Mouse (Mus musculus) CH12.LX (cell line): ENCODE measurements around the gene Slc26a1. TPM values are rescaled to one million over a fixed set of nuclear protein-coding genes. Genes with fewer than 3 reads are reported as not detected.

Source experiments
- DNase-seq: peaks from one replicate; pipeline ENCODE4 v3.0.0-alpha.2; 2013; ENCODE audit errors: extremely low read depth
- H3K27ac ChIP-seq: 2 replicates; pipeline ENCODE4 v1.5.1; 2012; ENCODE audit warnings: low read depth, mild to moderate bottlenecking, control low read depth, moderate library complexity; ENCODE audit not compliant: insufficient read depth
- H3K27me3 ChIP-seq: replicated peaks from 2 replicates; pipeline ENCODE3; 2012; ENCODE audit warnings: inconsistent platforms
- H3K36me3 ChIP-seq, 2 experiments: replicated peaks in 1 of 2; 2 replicates each; pipeline versions ENCODE3 to v1.6.1; 2012; ENCODE audit warnings: inconsistent platforms in 1 of 2, low read length in 1 of 2, mild to moderate bottlenecking in 1 of 2, mixed read lengths in 1 of 2, moderate library complexity in 1 of 2; ENCODE audit not compliant: control insufficient read depth in 1 of 2, insufficient read depth in 1 of 2
- H3K4me1 ChIP-seq, 2 experiments: 2 replicates each; pipeline ENCODE4 v1.6.1; 2012; ENCODE audit warnings: inconsistent platforms in 1 of 2, moderate library complexity in 1 of 2; ENCODE audit not compliant: insufficient read depth in 2 of 2, control insufficient read depth in 1 of 2
- H3K4me2 ChIP-seq: 2 replicates; pipeline ENCODE4 v1.6.1; 2012; ENCODE audit warnings: low read depth, mild to moderate bottlenecking, control low read depth; ENCODE audit not compliant: poor library complexity, insufficient read depth, severe bottlenecking
- H3K4me3 ChIP-seq, 3 experiments: fragments of 150-350 bp in 1 of 3; sonication (generic) in 1 of 3; replicated peaks in 1 of 3; 2 replicates each; pipeline versions ENCODE3 to v1.5.1; 2011 to 2012; ENCODE audit warnings: low read depth in 2 of 3, low read length in 2 of 3, mild to moderate bottlenecking in 2 of 3, moderate library complexity in 2 of 3, control low read depth in 1 of 3, improper control_type of control experiment in 1 of 3, inconsistent platforms in 1 of 3, mixed read lengths in 1 of 3; ENCODE audit not compliant: poor library complexity in 1 of 3
- H3K79me2 ChIP-seq: replicated peaks from 2 replicates; pipeline ENCODE4 v1.6.1; 2012; ENCODE audit warnings: mild to moderate bottlenecking, moderate library complexity; ENCODE audit not compliant: control insufficient read depth, poor library complexity, insufficient read depth, severe bottlenecking; ENCODE audit errors: extremely low read depth
- H3K9ac ChIP-seq: 2 replicates; pipeline ENCODE4 v1.6.1; 2012; ENCODE audit warnings: low read depth, mild to moderate bottlenecking, control low read depth, moderate library complexity; ENCODE audit not compliant: insufficient read depth
- H3K9me3 ChIP-seq: replicated peaks from 2 replicates; pipeline ENCODE3; 2012; ENCODE audit warnings: low read length, inconsistent platforms, mixed read lengths
- BHLHE40 ChIP-seq: IDR thresholded peaks from 2 replicates; pipeline ENCODE4 v1.6.1; 2011; ENCODE audit warnings: mild to moderate bottlenecking, low read depth, low read length, improper control_type of control experiment
- CHD1 ChIP-seq: IDR thresholded peaks from 2 replicates; pipeline ENCODE4 v1.6.1; 2012; ENCODE audit warnings: low read depth, low read length, improper control_type of control experiment, inconsistent platforms
- CHD2 ChIP-seq: IDR thresholded peaks from 2 replicates; pipeline ENCODE4 v1.6.1; 2011; ENCODE audit warnings: low read length, improper control_type of control experiment
- CTCF ChIP-seq, 2 experiments: IDR thresholded peaks in 1 of 2; conservative IDR thresholded peaks in 1 of 2; 2 replicates each; pipeline ENCODE4 v1.5.1; 2011 to 2012; ENCODE audit warnings: low read depth in 2 of 2, low read length in 2 of 2, improper control_type of control experiment in 1 of 2, inconsistent platforms in 1 of 2, mild to moderate bottlenecking in 1 of 2, moderate library complexity in 1 of 2
- E2F4 ChIP-seq: IDR thresholded peaks from 2 replicates; pipeline ENCODE4 v1.6.1; 2011; ENCODE audit warnings: low read depth, low read length, improper control_type of control experiment; ENCODE audit not compliant: insufficient replicate concordance
- EP300 ChIP-seq: IDR thresholded peaks from 2 replicates; pipeline ENCODE4 v1.6.1; 2011; ENCODE audit warnings: low read length, improper control_type of control experiment
- JUND ChIP-seq: conservative IDR thresholded peaks from 2 replicates; pipeline ENCODE4 v1.6.1; 2011; ENCODE audit warnings: low read depth, low read length, improper control_type of control experiment
- MAFK ChIP-seq: IDR thresholded peaks from 2 replicates; pipeline ENCODE4 v1.6.1; 2011; ENCODE audit warnings: low read length, improper control_type of control experiment; ENCODE audit not compliant: insufficient replicate concordance
- MAZ ChIP-seq: IDR thresholded peaks from 2 replicates; pipeline ENCODE4 v1.6.1; 2012; ENCODE audit warnings: low read depth, mild to moderate bottlenecking, inconsistent platforms, low read length, improper control_type of control experiment, moderate library complexity
- MXI1 ChIP-seq: IDR thresholded peaks from 2 replicates; pipeline ENCODE4 v1.6.1; 2011; ENCODE audit warnings: mild to moderate bottlenecking, low read depth, low read length, improper control_type of control experiment
- MYC ChIP-seq: IDR thresholded peaks from 2 replicates; pipeline ENCODE4 v1.6.1; 2011; ENCODE audit warnings: low read depth, mild to moderate bottlenecking, improper control_type of control experiment, low read length
- PAX5 ChIP-seq: IDR thresholded peaks from 2 replicates; pipeline ENCODE4 v1.6.1; 2012; ENCODE audit warnings: low read length, inconsistent platforms, mixed read lengths
- POLR2A ChIP-seq: IDR thresholded peaks from 2 replicates; pipeline ENCODE4 v1.6.1; 2011; ENCODE audit warnings: low read depth, mild to moderate bottlenecking, improper control_type of control experiment, low read length
- POLR2AphosphoS2 ChIP-seq: IDR thresholded peaks from 2 replicates; pipeline ENCODE4 v1.6.1; 2011; ENCODE audit warnings: low read depth, low read length, improper control_type of control experiment
- TBP ChIP-seq: conservative IDR thresholded peaks from 2 replicates; pipeline ENCODE4 v1.6.1; 2011; ENCODE audit warnings: low read depth, low read length, improper control_type of control experiment
- ZNF384 ChIP-seq: IDR thresholded peaks from 2 replicates; pipeline ENCODE4 v1.6.1; 2012; ENCODE audit warnings: low read depth, low read length, improper control_type of control experiment, inconsistent platforms
- dilution Hi-C: fragments of 300-500 bp; cut with MboI; formaldehyde crosslinking; loops from 2 replicates; pipeline ENCODE4 v1.14.3; 2020; ENCODE audit warnings: low sequenced_read_pairs; ENCODE audit not compliant: extremely low pct_unique_long_range_greater_than_20kb, extremely low pct_ligation_motif_present
- in situ Hi-C: fragments of 300-500 bp; cut with MboI; formaldehyde crosslinking; loops from 3 replicates; pipeline ENCODE4 v1.14.3; 2019; ENCODE audit warnings: low sequenced_read_pairs, low pct_ligation_motif_present, low pct_unique_long_range_greater_than_20kb, mixed read lengths
- polyA plus RNA-seq: library from polyadenylated mRNA; unstranded; fragments of >175 nt; gene quantifications from 2 replicates; pipeline ENCODE4 v1.2.1, GENCODE M21; 2012; ENCODE audit warnings: low read depth; ENCODE audit not compliant: insufficient read length
- total RNA-seq, 2 experiments: library from RNA; depleted of rRNA; stranded (reverse); fragments of 300-350 nt in 1 of 2; fragments of >200 nt in 1 of 2; gene quantifications; 2 replicates each; pipeline ENCODE4 v1.2.3; 2012 to 2014

Slc26a1 gene
- total and polyA plus RNA-seq, 3 experiments, result 0.07 to 0.08 TPM; not detected in 1

DNA sequence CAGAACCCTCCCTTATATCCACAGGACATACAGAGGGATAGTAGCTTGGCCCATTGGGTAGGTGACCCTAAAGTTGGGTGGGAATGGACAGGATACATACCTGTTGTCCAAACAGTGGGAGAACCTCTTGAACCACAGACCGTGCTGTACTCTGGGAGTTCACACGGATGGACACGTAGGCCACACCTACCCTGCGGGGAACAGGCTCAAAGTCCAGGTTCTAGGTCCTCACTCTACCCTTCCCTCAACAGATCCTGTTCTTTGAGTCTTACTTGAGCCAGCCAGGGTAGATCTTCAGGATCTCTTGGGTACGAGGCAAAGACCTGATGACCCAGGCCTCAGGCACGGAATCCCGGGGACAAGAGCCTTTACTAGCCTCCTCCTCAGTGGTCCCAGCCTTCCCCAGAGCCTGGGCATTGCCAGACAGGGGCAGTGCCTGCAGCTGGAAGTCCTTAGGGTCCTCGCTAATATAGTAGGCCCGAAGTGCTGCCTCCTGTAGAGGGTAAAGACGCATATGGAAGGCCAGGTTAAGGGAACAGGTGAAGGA, 20.9 kb downstream of the Slc26a1 start:
- in situ Hi-C loops, result loop anchor here (25.0 kb wide), 1 partner anchor 217 kb away; the partner anchor contains the start of genes Atp5k and Mfsd7a

DNA sequence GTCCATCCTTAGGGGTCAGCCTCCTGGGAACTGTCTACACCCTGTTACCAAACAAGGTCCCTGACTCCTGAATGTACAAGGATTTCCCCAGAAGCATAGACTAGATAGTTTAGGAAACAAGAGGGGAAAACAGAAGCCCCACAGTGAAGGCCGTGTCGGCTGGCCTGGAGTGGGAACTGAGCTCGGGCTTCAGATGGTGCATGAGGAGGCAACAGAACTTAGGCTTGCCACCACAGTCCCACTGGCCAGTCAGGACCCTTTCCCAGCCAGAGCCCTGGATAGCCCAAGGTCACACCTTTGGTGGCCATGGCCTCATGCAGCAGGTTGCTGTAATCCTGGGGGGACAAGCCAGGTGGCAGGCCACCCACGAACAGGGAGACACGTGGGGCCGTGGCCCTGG, 22.0 kb downstream of the Slc26a1 start:
- in situ Hi-C loops, result loop anchor here (25.0 kb wide), 1 partner anchor 216 kb away; the partner anchor contains the start of genes Atp5k and Mfsd7a
- H3K9ac ChIP-seq, result no peak overlapping the region
- dilution Hi-C loops, result no loop called here
- H3K4me3 ChIP-seq, result no peak overlapping the region
- no peaks in the 10 kb centered on the region for H3K27me3 ChIP-seq
- H3K79me2 ChIP-seq, result no peaks in the 10 kb centered on the region
- no peaks in the 10 kb centered on the region for H3K9me3 ChIP-seq
- H3K4me2 ChIP-seq, result no peak overlapping the region
- peaks cover 0 to 6% of the 10 kb centered on the region in 2 experiments; a peak in 1 of 4 replicates for H3K4me1 ChIP-seq
- peaks cover 73 to 98% of the 10 kb centered on the region in 2 experiments for H3K36me3 ChIP-seq
- TF ChIP-seq MAZ (no peak), E2F4 (no peak), JUND (no peak), MXI1 (no peak), CTCF (conservative IDR thresholded peaks at IDR 0.05 in 1 of 2, IDR thresholded peaks at IDR 0.05 in 1 of 2; ENCODE audit: low read depth in 2 of 2, low read length in 2 of 2) (no peak), ZNF384 (no peak), CHD2 (no peak), BHLHE40 (no peak), MAFK (no peak), CHD1 (no peak), POLR2AphosphoS2 (no peak), MYC (no peak)
- DNase-seq, result no peak
- no peak overlapping the region for H3K27ac ChIP-seq

More for the DNA sequence above, 20.9 kb downstream of the Slc26a1 start:
- Histone ChIP-seq H3K36me3 (peaks cover 62 to 89% of the 10 kb centered on the region in 2 experiments), H3K27me3 (no peaks in the 10 kb centered on the region), H3K4me2 (no peak overlapping the region), H3K4me3 (no peak overlapping the region), H3K9me3 (no peaks in the 10 kb centered on the region), H3K4me1 (peaks cover 0 to 11% of the 10 kb centered on the region in 2 experiments; a peak in 2 of 4 replicates), H3K27ac (no peak overlapping the region), H3K79me2 (no peaks in the 10 kb centered on the region), H3K9ac (no peak overlapping the region)
- dilution Hi-C loops, result no loop called here
- DNase-seq, result no peak
- TF ChIP-seq EP300, result no peak
- no peak for TF ChIP-seq MYC
- TF ChIP-seq PAX5, result no peak
- TF ChIP-seq POLR2A, result no peak
- no peak for TF ChIP-seq TBP
- no peak for TF ChIP-seq POLR2AphosphoS2
- no peak for TF ChIP-seq ZNF384
